Mouse (Mus musculus): Measurements from ENCODE around the gene Gpd1l.

DNA sequence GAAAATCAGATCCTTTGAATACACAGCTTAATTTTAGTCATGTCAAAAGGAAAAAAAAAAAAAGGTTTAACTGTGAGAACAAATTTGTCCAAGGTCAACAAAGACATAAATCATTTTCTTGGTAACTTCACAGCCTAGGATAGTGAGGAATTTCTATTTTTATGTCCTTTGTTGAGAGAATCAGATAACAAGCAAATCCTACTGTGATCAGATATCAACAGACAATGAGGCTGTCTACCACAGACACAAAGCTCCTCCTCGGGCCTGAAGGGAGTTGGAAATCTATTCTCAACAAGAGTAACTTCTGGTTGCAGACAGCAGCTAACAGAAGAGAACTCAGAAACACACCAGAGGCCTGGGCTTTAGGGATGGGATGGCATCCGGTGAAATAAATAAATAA lies 51.8 kb downstream of the Gpd1l start:
- TF ChIP-seq CTCF (IDR thresholded peaks at IDR 0.05) (no peak), POLR2A (IDR thresholded peaks at IDR 0.05; ENCODE audit: insufficient read depth, low read depth, low read length) (no peak)

Data from heart, adult 2 months (tissue).